Mouse (Mus musculus): ENCODE results near the gene Olfr1446. TPM values are rescaled to one million over a fixed set of nuclear protein-coding genes. Genes with fewer than 3 reads are reported as not detected.

Olfr1446 gene
- polyA plus RNA-seq, 1 experiment from 2014 or later = not detected

Other genes starting within 250 kb of the Olfr1446 start
- gene Olfr1442, start 223.1 kb downstream of the Olfr1446 start, polyA plus RNA-seq (2015; fragmentation: Nextera tagmentation; extraction: Ambion mirVana) = not detected in 2 replicates
- gene Olfr1443, start 215.4 kb downstream of the Olfr1446 start, polyA plus RNA-seq (2015; fragmentation: Nextera tagmentation; extraction: Ambion mirVana) = not detected in 2 replicates
- 7.1 and 9.5 TPM in 2 replicates for gene Keg1, start 197.7 kb downstream of the Olfr1446 start, polyA plus RNA-seq (2015; fragmentation: Nextera tagmentation; extraction: Ambion mirVana)
- gene Cntf, start 127.9 kb downstream of the Olfr1446 start, polyA plus RNA-seq (2015; fragmentation: Nextera tagmentation; extraction: Ambion mirVana) = 0.63 and 0.66 TPM in 2 replicates
- 5.8 and 6.3 TPM in 2 replicates for gene Zfp91, start 97.4 kb downstream of the Olfr1446 start, polyA plus RNA-seq (2015; fragmentation: Nextera tagmentation; extraction: Ambion mirVana)
- gene Lpxn, start 97.3 kb downstream of the Olfr1446 start, polyA plus RNA-seq (2015; fragmentation: Nextera tagmentation; extraction: Ambion mirVana) = 2.2 and 2.3 TPM in 2 replicates
- not detected in 2 replicates for gene Gm5244, start 46.8 kb downstream of the Olfr1446 start, polyA plus RNA-seq (2015; fragmentation: Nextera tagmentation; extraction: Ambion mirVana)
- not detected in 2 replicates for gene Olfr1444, start 36.2 kb downstream of the Olfr1446 start, polyA plus RNA-seq (2015; fragmentation: Nextera tagmentation; extraction: Ambion mirVana)
- not detected in 2 replicates for gene Olfr1445, start 9.7 kb downstream of the Olfr1446 start, polyA plus RNA-seq (2015; fragmentation: Nextera tagmentation; extraction: Ambion mirVana)
- not detected in 2 replicates for gene Olfr1447, start 10.2 kb upstream of the Olfr1446 start, polyA plus RNA-seq (2015; fragmentation: Nextera tagmentation; extraction: Ambion mirVana)
- gene Olfr1448, start 30.9 kb upstream of the Olfr1446 start, polyA plus RNA-seq (2015; fragmentation: Nextera tagmentation; extraction: Ambion mirVana) = not detected in 2 replicates
- gene Olfr1449, start 37.3 kb upstream of the Olfr1446 start, polyA plus RNA-seq (2015; fragmentation: Nextera tagmentation; extraction: Ambion mirVana) = not detected in 2 replicates
- gene Olfr1450, start 56.7 kb upstream of the Olfr1446 start, polyA plus RNA-seq (2015; fragmentation: Nextera tagmentation; extraction: Ambion mirVana) = not detected in 2 replicates
- not detected in 2 replicates for gene Olfr1451, start 101.5 kb upstream of the Olfr1446 start, polyA plus RNA-seq (2015; fragmentation: Nextera tagmentation; extraction: Ambion mirVana)
- not detected in 2 replicates for gene Olfr1453, start 134.8 kb upstream of the Olfr1446 start, polyA plus RNA-seq (2015; fragmentation: Nextera tagmentation; extraction: Ambion mirVana)
- not detected in 2 replicates for gene Olfr1454, start 167.1 kb upstream of the Olfr1446 start, polyA plus RNA-seq (2015; fragmentation: Nextera tagmentation; extraction: Ambion mirVana)
- gene Olfr1457, start 204.4 kb upstream of the Olfr1446 start, polyA plus RNA-seq (2015; fragmentation: Nextera tagmentation; extraction: Ambion mirVana) = not detected in 2 replicates
- gene Olfr1458, start 213.3 kb upstream of the Olfr1446 start, polyA plus RNA-seq (2015; fragmentation: Nextera tagmentation; extraction: Ambion mirVana) = not detected in 2 replicates

Data from liver, embryonic 16.5 days (tissue).